Mouse (Mus musculus) embryonic facial prominence, embryonic 13.5 days (tissue): ENCODE data around the gene Zbtb34. TPM values are rescaled to one million over a fixed set of nuclear protein-coding genes. Genes with fewer than 3 reads are reported as not detected.
A peak's percentile ranks its signal among the peaks of the same experiment; 100 is the strongest.

ENCODE experiments used
- ATAC-seq: fragments of 200-750 bp; cut with Nextera tagmentation; 2 replicates; pipeline ENCODE4 v1.8.0; 2017; ENCODE audit warnings: low read depth; ENCODE audit not compliant: insufficient number of reproducible peaks, insufficient read depth, low FRiP score, low TSS enrichment
- H3K27ac ChIP-seq: fragments of 300-500 bp; sonication (generic); 2 replicates; pipeline ENCODE4 v1.5.1; 2015; ENCODE audit warnings: moderate library complexity, mild to moderate bottlenecking, inconsistent platforms
- H3K27me3 ChIP-seq: fragments of 300-500 bp; sonication (generic); 2 replicates; pipeline ENCODE4 v1.6.1; 2015; ENCODE audit warnings: mild to moderate bottlenecking, inconsistent platforms
- H3K36me3 ChIP-seq: fragments of 300-500 bp; sonication (generic); 2 replicates; pipeline ENCODE4 v1.6.1; 2015; ENCODE audit warnings: mild to moderate bottlenecking, inconsistent platforms
- H3K4me1 ChIP-seq: fragments of 300-500 bp; sonication (generic); 2 replicates; pipeline ENCODE4 v1.6.1; 2015; ENCODE audit warnings: inconsistent platforms
- H3K4me2 ChIP-seq: fragments of 300-500 bp; sonication (generic); 2 replicates; pipeline ENCODE4 v1.6.1; 2015; ENCODE audit warnings: moderate library complexity, mild to moderate bottlenecking, inconsistent platforms
- H3K4me3 ChIP-seq: fragments of 300-500 bp; sonication (generic); 2 replicates; pipeline ENCODE4 v1.5.1; 2015; ENCODE audit warnings: mild to moderate bottlenecking, inconsistent platforms
- H3K9ac ChIP-seq: fragments of 300-500 bp; sonication (generic); 2 replicates; pipeline ENCODE4 v1.6.1; 2015; ENCODE audit warnings: mild to moderate bottlenecking, inconsistent platforms
- H3K9me3 ChIP-seq: fragments of 300-500 bp; sonication (generic); 2 replicates; pipeline ENCODE4 v1.6.1; 2016; ENCODE audit warnings: inconsistent platforms
- WGBS: fragments of 180-500 bp; shearing (Covaris S2); methylation state at CpG from one replicate; pipeline ENCODE4 v1.1.7; 2015; ENCODE audit warnings: mixed read lengths; 5-methylcytosine and 5-hydroxymethylcytosine counted together
- polyA plus RNA-seq: library from polyadenylated mRNA; unstranded; fragments of >200 nt; fragmentation: Nextera tagmentation; extraction: Ambion mirVana; gene quantifications from 2 replicates; pipeline ENCODE4 v1.2.1, GENCODE M21; 2015

The Zbtb34 gene
- polyA plus RNA-seq, 1 experiment from 2014 or later, result 7.6 TPM

GRCm38 (mm10) chr2:33399091-33399490 is 32.0 kb downstream of the Zbtb34 start:
- 84% methylated on average over 7 of the region's 7 CpGs for WGBS
- Histone ChIP-seq H3K36me3 (no peaks in the 10 kb centered on the region), H3K27ac (no peak overlapping the region), H3K4me1 (no peaks in the 10 kb centered on the region), H3K4me3 (no peak overlapping the region), H3K9ac (no peak overlapping the region), H3K4me2 (no peak overlapping the region), H3K9me3 (no peaks in the 10 kb centered on the region), H3K27me3 (no peaks in the 10 kb centered on the region)
- ATAC-seq, result no peak

DNA sequence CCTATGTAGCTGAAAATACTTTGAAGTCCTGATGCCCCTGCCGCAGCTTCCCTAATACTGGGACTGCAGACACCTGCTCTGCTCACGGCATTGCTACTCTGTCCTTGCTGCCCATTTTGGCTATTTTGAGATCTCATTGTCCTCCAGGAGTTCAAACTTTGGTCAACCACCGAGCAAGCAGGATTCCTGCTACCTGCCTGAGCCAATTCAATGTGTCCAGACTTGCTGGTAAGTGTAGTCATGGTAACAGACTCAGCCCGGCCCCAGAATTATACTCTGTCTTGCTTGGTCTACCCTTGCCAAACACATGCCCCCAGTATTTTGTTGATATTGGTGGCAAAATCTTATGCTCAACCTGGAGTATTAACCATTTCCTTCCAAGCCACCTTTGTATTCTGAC is 34.1 kb downstream of the Zbtb34 start:
- no peaks in the 10 kb centered on the region for H3K4me1 ChIP-seq
- no peak overlapping the region for H3K4me3 ChIP-seq
- 72% methylated on average over 4 of the region's 4 CpGs for WGBS
- H3K9ac ChIP-seq, result no peak overlapping the region
- H3K36me3 ChIP-seq, result no peaks in the 10 kb centered on the region
- no peak overlapping the region for H3K27ac ChIP-seq
- H3K4me2 ChIP-seq, result no peak overlapping the region
- no peaks in the 10 kb centered on the region for H3K9me3 ChIP-seq
- no peaks in the 10 kb centered on the region for H3K27me3 ChIP-seq
- ATAC-seq, result no peak

DNA sequence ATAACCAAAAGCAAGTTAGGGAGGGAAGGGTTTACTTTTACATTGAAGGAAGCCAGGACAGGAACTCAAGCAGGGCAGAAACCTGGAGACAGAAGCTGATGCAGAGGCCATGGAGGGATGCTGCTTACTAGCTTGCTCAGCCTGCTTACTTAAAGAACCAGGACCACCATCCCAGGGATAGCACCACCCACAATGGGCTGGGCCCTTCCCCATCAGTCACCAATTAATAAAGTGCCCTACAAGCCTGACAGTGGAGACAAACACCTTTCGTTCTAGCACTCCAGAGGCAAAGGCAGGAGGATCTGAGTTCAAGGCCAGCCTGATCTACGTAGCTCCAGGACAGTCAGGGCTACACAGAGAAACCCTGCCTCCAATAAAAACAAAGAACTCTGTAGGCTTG is 36.1 kb downstream of the Zbtb34 start:
- Histone ChIP-seq H3K27me3 (no peaks in the 10 kb centered on the region), H3K9ac (no peak overlapping the region), H3K4me1 (no peaks in the 10 kb centered on the region), H3K4me2 (no peak overlapping the region), H3K36me3 (no peaks in the 10 kb centered on the region), H3K4me3 (no peak overlapping the region), H3K9me3 (no peaks in the 10 kb centered on the region), H3K27ac (no peak overlapping the region)
- WGBS, result 78% methylated on average over 2 of the region's 2 CpGs
- no peak for ATAC-seq

- Histone ChIP-seq H3K9ac (no peak overlapping the region), H3K27ac (no peak overlapping the region), H3K4me2 (no peak overlapping the region), H3K9me3 (no peaks in the 10 kb centered on the region), H3K4me3 (no peak overlapping the region), H3K36me3 (no peaks in the 10 kb centered on the region), H3K4me1 (no peaks in the 10 kb centered on the region), H3K27me3 (no peaks in the 10 kb centered on the region)
- no peak for ATAC-seq
- 79% methylated on average over 11 of the region's 11 CpGs for WGBS
Measured at GRCm38 (mm10) chr2:33393951-33394635, 37.0 kb downstream of the Zbtb34 start.

DNA sequence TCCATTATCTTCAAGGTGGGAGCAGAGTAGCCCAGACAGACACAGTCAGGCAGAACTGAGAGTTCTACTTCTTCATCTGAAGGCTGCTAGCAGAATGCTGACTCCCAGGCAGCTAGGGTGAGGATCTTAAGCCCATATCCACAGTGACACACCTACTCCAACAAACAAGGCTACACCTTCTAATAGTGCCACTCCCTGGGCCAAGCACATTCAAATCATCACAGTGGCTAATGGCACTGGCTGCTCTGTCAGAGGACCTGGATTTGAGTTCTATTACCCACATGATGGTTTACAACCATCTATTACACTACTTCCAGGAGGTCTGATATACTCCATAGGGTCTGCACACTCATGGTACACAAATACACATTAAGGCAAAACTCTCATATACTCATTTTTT is 38.1 kb downstream of the Zbtb34 start:
- no peaks in the 10 kb centered on the region for H3K27me3 ChIP-seq

DNA sequence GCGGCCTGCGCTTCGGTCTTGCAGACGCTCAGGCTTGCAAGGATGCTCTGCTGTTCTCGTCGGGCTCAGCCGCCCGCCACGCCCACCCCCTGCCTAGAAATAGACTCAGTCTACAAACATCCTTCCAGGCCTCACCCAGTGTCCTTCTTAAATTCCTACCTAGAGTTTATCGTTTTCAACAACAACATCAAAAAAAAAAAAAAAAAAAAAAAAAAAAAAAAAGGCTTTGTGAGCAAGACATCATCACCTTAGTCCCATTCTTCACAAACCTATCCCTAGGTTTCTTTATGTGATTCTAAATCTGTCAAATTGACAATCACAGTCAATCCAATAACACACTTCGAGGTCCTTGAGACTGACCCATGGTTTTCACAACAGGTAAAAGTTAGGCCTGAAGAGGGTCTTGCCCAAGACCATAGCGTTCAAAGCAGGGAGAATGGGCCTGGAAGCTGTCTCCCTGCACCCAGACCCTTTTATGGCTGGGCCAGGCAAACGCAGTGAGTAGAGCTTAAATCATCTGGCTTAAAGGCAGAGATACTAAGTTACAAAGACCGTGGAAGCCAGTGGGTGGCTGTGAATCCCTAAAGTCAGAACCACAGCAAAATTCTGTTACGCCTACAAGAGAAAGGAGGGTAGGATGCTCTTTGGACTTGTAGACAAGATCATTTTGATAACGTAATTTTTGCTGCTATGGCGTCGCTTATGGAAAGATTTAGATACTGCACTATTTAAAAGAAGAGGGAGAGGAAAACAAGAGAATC is 59.3 kb downstream of the Zbtb34 start:
- no peaks in the 10 kb centered on the region for H3K9me3 ChIP-seq
- H3K4me2 ChIP-seq, result peak overlapping the region; percentile 71
- H3K4me3 ChIP-seq, result peak overlapping the region; percentile 67
- H3K27ac ChIP-seq, result no peak overlapping the region
- no peak overlapping the region for H3K9ac ChIP-seq
- 32% methylated on average over 18 of the region's 18 CpGs for WGBS
- ATAC-seq, result no peak
- peaks cover 4% of the 10 kb centered on the region for H3K4me1 ChIP-seq
- no peaks in the 10 kb centered on the region for H3K27me3 ChIP-seq
- no peaks in the 10 kb centered on the region for H3K36me3 ChIP-seq

More for the DNA sequence above, 38.1 kb downstream of the Zbtb34 start:
- Histone ChIP-seq H3K4me3 (no peak overlapping the region), H3K27ac (no peak overlapping the region), H3K36me3 (no peaks in the 10 kb centered on the region), H3K9ac (no peak overlapping the region), H3K4me1 (no peaks in the 10 kb centered on the region), H3K4me2 (no peak overlapping the region), H3K9me3 (no peaks in the 10 kb centered on the region)
- ATAC-seq, result no peak

DNA sequence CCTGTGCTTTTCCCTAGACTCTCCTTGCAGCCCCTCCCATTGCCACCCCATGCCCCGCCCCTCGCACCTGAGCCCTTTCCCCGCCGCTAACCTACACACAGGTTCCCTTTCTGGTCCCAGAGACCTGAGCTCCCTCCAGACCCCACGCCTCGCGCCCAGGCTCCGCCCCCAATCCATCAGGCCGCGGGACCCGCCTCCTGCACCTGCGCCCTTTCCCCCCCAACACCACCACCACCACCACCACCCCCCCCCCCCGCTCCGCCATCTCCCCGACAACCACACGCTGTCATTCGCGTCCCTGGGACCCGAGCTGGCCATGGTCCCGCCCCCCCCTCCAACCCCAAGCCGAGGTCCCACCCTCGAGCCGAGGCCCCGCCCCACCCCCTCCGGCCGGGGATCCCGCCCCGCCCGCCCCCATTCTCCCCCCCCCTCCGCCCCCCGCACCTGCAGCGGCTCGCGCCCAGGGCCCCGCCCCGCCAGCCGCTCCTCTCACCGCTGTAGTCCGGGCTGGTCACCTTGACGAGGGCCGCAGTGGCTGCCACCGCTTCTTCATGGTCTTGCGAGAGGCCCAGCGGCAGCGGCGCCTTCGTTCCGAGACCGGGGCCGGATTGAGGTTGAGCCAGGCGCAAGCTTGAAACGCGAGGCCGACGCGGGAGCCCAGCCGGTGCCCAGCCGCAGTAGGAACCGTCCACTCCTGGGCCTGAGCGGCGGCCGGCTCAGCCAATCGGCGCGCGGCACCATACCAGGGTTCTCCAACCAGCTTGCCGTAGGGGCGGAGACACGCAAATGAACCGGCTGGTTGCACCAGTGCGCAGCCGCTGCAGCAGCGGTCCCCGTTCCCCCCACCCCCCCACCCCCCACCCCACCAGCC is 60.1 kb downstream of the Zbtb34 start, which contains the start of gene Ralgps1:
Ralgps1 (minus strand) TSS at position 710 of the 871 bp plus-strand sequence.
- peak within 1 kb of the TSS; percentile 71 for H3K4me2 ChIP-seq
- H3K4me3 ChIP-seq, result peak within 1 kb of the TSS; percentile 67
- ATAC-seq, result peak; percentile 98
- H3K9ac ChIP-seq, result peak within 1 kb of the TSS; percentile 67
- no peaks in the 10 kb centered on the region for H3K9me3 ChIP-seq
- peaks cover 4% of the 10 kb centered on the region for H3K4me1 ChIP-seq
- peak within 1 kb of the TSS; percentile 89 for H3K27ac ChIP-seq
- under 1% methylated on average over 43 of the region's 74 CpGs for WGBS
- H3K36me3 ChIP-seq, result no peaks in the 10 kb centered on the region
- no peaks in the 10 kb centered on the region for H3K27me3 ChIP-seq

DNA sequence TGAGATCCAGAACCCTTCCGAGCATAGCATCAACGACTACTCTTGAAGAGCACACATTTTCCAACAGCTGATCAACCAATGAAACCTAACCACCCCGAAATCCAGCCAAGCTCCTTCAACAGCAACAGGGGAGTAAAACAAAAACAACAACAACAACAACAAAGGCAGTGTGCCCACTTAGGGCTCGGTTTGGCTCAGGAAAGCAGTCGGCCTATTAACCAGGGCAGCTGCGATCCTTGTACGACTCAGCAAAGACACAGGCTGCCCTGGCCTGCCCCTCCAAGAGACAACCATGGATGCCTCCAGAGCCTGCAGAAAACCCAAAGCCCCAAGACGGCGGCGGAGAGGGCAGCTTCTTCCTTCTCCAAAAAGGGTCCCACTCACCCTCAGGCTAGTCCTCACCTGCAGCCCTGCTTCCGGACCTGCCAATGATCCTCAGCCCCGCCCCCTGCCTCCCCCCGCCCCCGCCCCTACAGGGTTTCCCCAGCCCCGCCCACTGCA is 60.8 kb downstream of the Zbtb34 start:
- Histone ChIP-seq H3K27ac (no peak overlapping the region), H3K9ac (no peak overlapping the region)
- 10% methylated on average over 15 of the region's 15 CpGs for WGBS

GRCm38 (mm10) chr2:33369453-33369852 is 61.7 kb downstream of the Zbtb34 start:
- Histone ChIP-seq H3K9me3 (no peaks in the 10 kb centered on the region), H3K9ac (no peak overlapping the region), H3K4me1 (peaks cover 4% of the 10 kb centered on the region), H3K4me3 (no peak overlapping the region), H3K36me3 (no peaks in the 10 kb centered on the region), H3K4me2 (no peak overlapping the region), H3K27me3 (no peaks in the 10 kb centered on the region), H3K27ac (no peak overlapping the region)
- no peak for ATAC-seq
- WGBS, result 60% methylated on average over 3 of the region's 3 CpGs

More for the DNA sequence above, 60.8 kb downstream of the Zbtb34 start:
- Histone ChIP-seq H3K27me3 (no peaks in the 10 kb centered on the region), H3K36me3 (no peaks in the 10 kb centered on the region), H3K4me2 (peak overlapping the region; percentile 71), H3K4me1 (peaks cover 4% of the 10 kb centered on the region), H3K9me3 (no peaks in the 10 kb centered on the region), H3K4me3 (peak overlapping the region; percentile 67)
- ATAC-seq, result peak; percentile 29; the same call in 1 of the 2 replicates

GRCm38 (mm10) chr2:33368486-33368885 is 62.6 kb downstream of the Zbtb34 start:
- Histone ChIP-seq H3K36me3 (no peaks in the 10 kb centered on the region), H3K27me3 (no peaks in the 10 kb centered on the region), H3K4me2 (no peak overlapping the region), H3K4me1 (peaks cover 4% of the 10 kb centered on the region), H3K9ac (no peak overlapping the region), H3K9me3 (no peaks in the 10 kb centered on the region), H3K4me3 (no peak overlapping the region), H3K27ac (no peak overlapping the region)
- no peak for ATAC-seq
- WGBS, result 83% methylated on average over 1 of the region's 1 CpGs

DNA sequence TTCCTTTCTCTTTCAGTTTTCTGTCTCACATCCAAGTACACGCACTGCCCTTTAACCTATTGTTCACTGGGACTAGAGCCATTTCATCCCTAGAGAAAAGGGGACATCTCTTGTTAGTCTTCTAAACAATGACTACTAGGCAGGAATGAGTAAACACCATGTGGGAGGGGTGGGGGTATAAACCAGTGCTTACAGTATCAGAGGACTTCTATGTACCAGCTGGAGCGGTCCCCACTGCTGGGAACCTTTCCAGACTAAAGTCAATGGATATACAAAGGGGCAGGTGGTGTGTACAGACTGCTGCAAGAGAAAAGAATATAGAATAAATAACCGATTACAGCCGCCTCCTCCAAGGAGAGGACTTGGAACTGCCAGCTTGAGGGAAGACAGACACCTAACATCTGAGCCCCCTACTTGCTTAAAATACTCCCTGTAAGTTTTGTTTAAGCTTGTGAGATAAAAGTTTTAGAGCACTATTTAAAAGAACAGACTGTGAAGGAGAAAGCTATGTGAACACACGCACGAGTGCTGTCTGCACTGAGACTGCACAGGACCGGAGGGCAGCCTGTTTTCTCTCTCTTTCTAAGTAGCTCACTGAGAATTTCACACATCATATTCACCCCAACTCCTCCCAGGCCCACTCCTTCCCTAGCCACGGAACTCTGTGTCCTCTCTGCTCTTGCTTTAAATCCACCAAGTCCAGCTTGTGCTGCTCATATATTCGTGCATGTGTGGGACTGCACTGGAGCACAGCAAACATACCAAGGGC is 65.2 kb downstream of the Zbtb34 start:
- Histone ChIP-seq H3K27me3 (no peaks in the 10 kb centered on the region), H3K4me2 (no peak overlapping the region), H3K4me3 (no peak overlapping the region), H3K9me3 (no peaks in the 10 kb centered on the region), H3K4me1 (peaks cover 4% of the 10 kb centered on the region), H3K27ac (no peak overlapping the region), H3K9ac (no peak overlapping the region), H3K36me3 (no peaks in the 10 kb centered on the region)
- no peak for ATAC-seq
- WGBS, result 76% methylated on average over 9 of the region's 9 CpGs
